Comparison of ENCODE assay signal across 13 mouse cellular contexts in genomic region chr15:84238552-84238951, GRCm38 (mm10). TPM values are rescaled to one million over a fixed set of nuclear protein-coding genes. Genes with fewer than 3 reads are reported as not detected.
DNase-seq lines count a peak whose midpoint lies in the region; ATAC-seq and TF ChIP-seq lines count a peak whose summit lies in the region.
"Had no signal": no experiment of that assay in that cellular context is flagged by ENCODE, and none has a peak within 500 bp of the region (broad histone marks: within the 10 kb centered on the region; RNA-seq: fewer than 3 reads in every experiment).

No protein-coding gene starts in this region.

- no peak overlapping the region for H3K9ac ChIP-seq in heart, embryonic 16.5 days (ENCODE audit: low read length)
- no peak overlapping the region for H3K9ac ChIP-seq in stomach, embryonic 14.5 days (replicated peaks; ENCODE audit: low read depth, low read length)
- H3K9ac ChIP-seq in stomach, postnatal 0 days (ENCODE audit: low read length), result no peak overlapping the region
- no peak overlapping the region for H3K9ac ChIP-seq in limb, embryonic 12.5 days (replicated peaks)
- H3K9ac ChIP-seq: liver, embryonic 15.5 days had no signal

- H3K27ac ChIP-seq in heart, embryonic 16.5 days (ENCODE audit: low read length), result no peak overlapping the region
- no peak overlapping the region for H3K27ac ChIP-seq in stomach, embryonic 14.5 days (ENCODE audit: low read length)
- H3K27ac ChIP-seq in stomach, postnatal 0 days (replicated peaks), result no peak overlapping the region
- no peak overlapping the region for H3K27ac ChIP-seq in limb, embryonic 12.5 days
- H3K27ac ChIP-seq: liver, embryonic 15.5 days had no signal

- peaks cover 6% of the 10 kb centered on the region; the same call in 1 of the 2 replicates for H3K36me3 ChIP-seq in heart, embryonic 16.5 days (ENCODE audit: control insufficient read depth, insufficient read depth)
- no peaks in the 10 kb centered on the region for H3K36me3 ChIP-seq in stomach, embryonic 14.5 days (ENCODE audit: control insufficient read depth, insufficient read depth, low read length)
- no peaks in the 10 kb centered on the region for H3K36me3 ChIP-seq in stomach, postnatal 0 days (ENCODE audit: control insufficient read depth, insufficient read depth, low read length)
- no peaks in the 10 kb centered on the region for H3K36me3 ChIP-seq in limb, embryonic 12.5 days

- H3K4me2 ChIP-seq in heart, embryonic 16.5 days (ENCODE audit: low read depth, low read length), result 0 out of 2 replicates have a peak overlapping the region, but pooled peaks have one; percentile 44
- peak overlapping the region; percentile 35 for H3K4me2 ChIP-seq in stomach, embryonic 14.5 days (replicated peaks; ENCODE audit: low read depth, low read length)
- no peak overlapping the region for H3K4me2 ChIP-seq in stomach, postnatal 0 days (replicated peaks; ENCODE audit: low read depth)
- peak overlapping the region; percentile 23; the same call in 1 of the 2 replicates for H3K4me2 ChIP-seq in limb, embryonic 12.5 days

- H3K4me1 ChIP-seq in heart, embryonic 16.5 days (ENCODE audit: control insufficient read depth, insufficient read depth, low read length), result peaks cover 22% of the 10 kb centered on the region
- H3K4me1 ChIP-seq in stomach, embryonic 14.5 days (ENCODE audit: control insufficient read depth, insufficient read depth, low read length), result peaks cover 14% of the 10 kb centered on the region; the same call in 1 of the 2 replicates
- peaks cover 4% of the 10 kb centered on the region; the same call in 1 of the 2 replicates for H3K4me1 ChIP-seq in stomach, postnatal 0 days (replicated peaks; ENCODE audit: control insufficient read depth, insufficient read depth)
- H3K4me1 ChIP-seq in limb, embryonic 12.5 days (replicated peaks), result peaks cover 42% of the 10 kb centered on the region

- H3K4me3 ChIP-seq in heart, embryonic 16.5 days (ENCODE audit: low read length), result no peak overlapping the region
- H3K4me3 ChIP-seq in stomach, embryonic 14.5 days (ENCODE audit: low read depth, low read length), result no peak overlapping the region
- H3K4me3 ChIP-seq in stomach, postnatal 0 days (ENCODE audit: low read depth, low read length), result no peak overlapping the region
- H3K4me3 ChIP-seq in limb, embryonic 12.5 days (replicated peaks), result no peak overlapping the region
- H3K4me3 ChIP-seq: liver, embryonic 15.5 days had no signal

- ATAC-seq in heart, embryonic 16.5 days (replicated peaks; ENCODE audit: extremely low read depth, insufficient read depth, low FRiP score), result no peak
- no peak for ATAC-seq in stomach, embryonic 14.5 days (ENCODE audit: insufficient number of reproducible peaks, insufficient read depth, low FRiP score, low read depth)
- no peak for ATAC-seq in stomach, postnatal 0 days (ENCODE audit: low FRiP score, low TSS enrichment)
- no peak for ATAC-seq in limb, embryonic 12.5 days (ENCODE audit: insufficient number of reproducible peaks, insufficient read depth, low FRiP score, low TSS enrichment, low read depth)
- ATAC-seq: inflammation-experienced regulatory T-cells, adult 6 months had no signal

- no peaks in the 10 kb centered on the region for H3K9me3 ChIP-seq in heart, embryonic 16.5 days (replicated peaks; ENCODE audit: control insufficient read depth, low read length)
- no peaks in the 10 kb centered on the region for H3K9me3 ChIP-seq in stomach, embryonic 14.5 days (ENCODE audit: control insufficient read depth, low read depth, low read length)
- no peaks in the 10 kb centered on the region for H3K9me3 ChIP-seq in stomach, postnatal 0 days (ENCODE audit: control insufficient read depth, low read length)
- H3K9me3 ChIP-seq in limb, embryonic 12.5 days, result no peaks in the 10 kb centered on the region
- H3K9me3 ChIP-seq: liver, embryonic 15.5 days had no signal

- H3K27me3 ChIP-seq in heart, embryonic 16.5 days (ENCODE audit: control insufficient read depth, insufficient read depth, low read length), result no peaks in the 10 kb centered on the region
- H3K27me3 ChIP-seq in stomach, embryonic 14.5 days (ENCODE audit: control insufficient read depth, insufficient read depth, low read length), result no peaks in the 10 kb centered on the region
- H3K27me3 ChIP-seq in stomach, postnatal 0 days (ENCODE audit: control insufficient read depth, insufficient read depth, low read length), result no peaks in the 10 kb centered on the region
- H3K27me3 ChIP-seq in limb, embryonic 12.5 days, result peaks cover 4% of the 10 kb centered on the region; the same call in 1 of the 2 replicates

- TF ChIP-seq EP300 in stomach, postnatal 0 days (optimal IDR thresholded peaks at IDR 0.05), result no peak

- 53% methylated on average over 15 of the region's 15 CpGs for WGBS in heart, embryonic 16.5 days
- WGBS in stomach, embryonic 14.5 days, result 15% methylated on average over 15 of the region's 15 CpGs
- whole genome bisulfite sequencing in stomach, postnatal 0 days, result 17% methylated on average over 15 of the region's 15 CpGs
- 22% methylated on average over 15 of the region's 15 CpGs for WGBS in limb, embryonic 12.5 days

- no peak for DNase-seq in heart, adult 18-20 months
- no peak for DNase-seq in stomach, postnatal 0 days (ENCODE audit: low spot score)
- DNase-seq in layer of hippocampus, postnatal 25 days (ENCODE audit: extremely low spot score in 1 of 2, low spot score in 1 of 2), result no peak
- DNase-seq in left cerebral cortex, adult 8-10 months (ENCODE audit: low spot score in 2 of 2), result no peak
- no peak for DNase-seq in retina, postnatal 1 day
- DNase-seq: cerebellum, adult 11 months; spleen, adult 18-20 months; thymus, postnatal 14 days had no signal

- no peak for TF ChIP-seq CTCF in stomach, postnatal 0 days (IDR thresholded peaks at IDR 0.05; ENCODE audit: low read depth)

RNA-seq across cellular contexts. Expression of gene Parvb, which starts 6.7 kb away (rescaled TPM):
- 13.2 and 15.5 TPM in 2 replicates for polyA plus RNA-seq in heart, embryonic 16.5 days (2015; fragmentation: Nextera tagmentation; extraction: Ambion mirVana)
- total RNA-seq in heart, adult 18-20 months (2021), result 100 to 1,000 TPM in 1 of 2 experiments, 10 to 100 TPM in 1; 89.9 to 103 TPM
- 4.1 and 4.4 TPM in 2 replicates for polyA plus RNA-seq in stomach, embryonic 14.5 days (2014; fragmentation: Nextera tagmentation; extraction: Ambion mirVana)
- 1.1 and 1.4 TPM in 2 replicates for polyA plus RNA-seq in stomach, postnatal 0 days (2015; fragmentation: Nextera tagmentation; extraction: Ambion mirVana)
- polyA plus RNA-seq in limb, embryonic 12.5 days (2016; fragmentation: Nextera tagmentation; extraction: Ambion mirVana), result 3.9 TPM in 2 replicates
- total RNA-seq in layer of hippocampus, postnatal 25 days (2021), result 10 to 100 TPM; 43.5 to 44.3 TPM
- 10 to 100 TPM; 15.8 to 20.0 (median 17.9) TPM for total RNA-seq in left cerebral cortex, adult 8-10 months (2022)

RNA-seq across cellular contexts. Expression of gene Samm50, which starts 46.5 kb away (rescaled TPM):
- 139 and 159 TPM in 2 replicates for polyA plus RNA-seq in heart, embryonic 16.5 days (2015; fragmentation: Nextera tagmentation; extraction: Ambion mirVana)
- total RNA-seq in heart, adult 18-20 months (2021), result 100 to 1,000 TPM; 299 to 313 TPM
- 51.6 and 67.7 TPM in 2 replicates for polyA plus RNA-seq in stomach, embryonic 14.5 days (2014; fragmentation: Nextera tagmentation; extraction: Ambion mirVana)
- polyA plus RNA-seq in stomach, postnatal 0 days (2015; fragmentation: Nextera tagmentation; extraction: Ambion mirVana), result 92.3 and 97.4 TPM in 2 replicates
- 106 and 111 TPM in 2 replicates for polyA plus RNA-seq in limb, embryonic 12.5 days (2016; fragmentation: Nextera tagmentation; extraction: Ambion mirVana)
- total RNA-seq in layer of hippocampus, postnatal 25 days (2021), result 10 to 100 TPM; 90.3 to 92.3 TPM
- total RNA-seq in left cerebral cortex, adult 8-10 months (2022), result 100 to 1,000 TPM; 102 to 106 (median 104) TPM
